Mouse (Mus musculus) induced T-regulatory cell, adult 2 months (primary cell): ENCODE data around the gene Gm5294.

Experiments used
- DNase-seq: peaks from one replicate; pipeline ENCODE4 v3.0.0-alpha.2; 2012; ENCODE audit warnings: low read depth

The Gm5294 gene

DNA sequence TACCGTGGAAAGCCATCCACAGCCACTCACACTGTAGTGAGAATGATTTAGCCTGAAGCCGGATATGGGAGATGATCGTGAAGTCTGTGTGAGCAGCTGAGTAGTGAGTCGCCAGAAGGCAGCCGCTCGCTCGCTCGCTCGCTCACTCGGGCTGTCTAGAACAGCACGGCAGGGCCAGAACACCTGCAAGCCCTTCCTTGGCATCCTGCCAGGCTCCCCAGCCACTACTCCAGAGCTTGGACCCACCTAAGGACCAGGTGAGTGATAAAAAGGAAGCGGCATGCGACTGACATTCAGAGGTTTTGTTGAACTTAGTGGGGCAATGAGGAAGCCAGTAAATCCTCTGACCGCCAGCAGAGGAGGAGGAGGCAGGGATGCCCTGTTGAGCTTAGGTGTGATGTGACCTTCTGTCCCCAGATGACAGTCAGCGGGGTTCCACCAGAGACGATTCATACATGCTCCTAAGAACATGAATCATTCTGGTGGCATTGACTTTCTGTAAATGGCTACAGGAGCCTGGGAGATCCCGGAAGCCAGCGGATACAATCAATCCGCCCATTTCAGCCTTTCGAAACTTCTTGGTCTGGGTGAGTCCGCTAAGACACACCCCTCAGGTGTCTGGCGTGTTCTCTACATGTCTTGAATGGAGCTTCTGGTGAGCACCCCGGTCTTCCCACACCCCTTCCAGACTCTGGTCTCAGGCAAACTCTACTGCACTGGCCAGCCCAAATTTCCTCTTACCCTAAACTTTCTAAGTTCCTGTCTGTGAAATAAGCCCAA, 30.0 kb downstream of the Gm5294 start:
- no peak for DNase-seq

DNA sequence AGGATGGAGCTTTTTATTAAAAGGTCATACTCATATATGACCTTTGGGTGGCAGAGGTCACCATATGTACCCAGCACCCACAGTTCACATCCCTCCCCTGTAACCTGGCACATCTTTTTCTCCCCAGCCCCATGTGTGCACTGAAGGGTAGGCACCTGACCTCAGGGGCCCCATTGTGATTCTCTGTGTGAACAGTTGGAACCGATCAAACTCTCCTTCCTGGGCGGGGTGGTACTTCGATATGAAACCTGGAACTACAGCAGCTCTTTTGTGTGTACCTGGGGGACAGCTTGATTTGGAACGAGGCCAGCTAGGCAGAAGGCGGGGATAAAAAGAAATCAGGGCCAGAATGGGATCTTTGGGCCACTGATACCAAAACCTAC, 30.6 kb downstream of the Gm5294 start:
- DNase-seq: no peak

DNA sequence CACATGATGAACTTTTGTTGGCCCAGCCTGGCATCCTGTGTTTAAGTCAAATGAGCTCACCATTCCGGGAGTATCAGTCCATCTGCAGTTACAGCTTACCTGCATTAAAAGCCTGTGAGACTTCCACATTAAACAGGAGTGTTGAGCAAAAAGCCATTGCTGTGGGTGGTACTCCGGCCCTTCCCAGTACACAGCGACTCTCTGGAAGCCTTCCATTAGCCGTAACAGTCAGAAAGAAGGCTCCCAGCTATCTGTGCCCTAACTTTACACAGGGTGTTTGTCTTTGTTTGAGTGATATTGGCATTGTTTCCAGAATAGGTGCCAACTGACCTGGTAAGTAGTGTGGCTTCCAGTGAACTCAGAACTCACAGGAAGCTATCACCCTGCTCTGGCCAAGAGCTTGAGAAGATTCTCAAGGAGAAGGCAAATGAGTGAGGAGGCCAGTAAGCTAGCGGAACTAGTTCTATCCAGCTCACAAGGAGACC, 31.5 kb downstream of the Gm5294 start:
- DNase-seq: no peak

DNA sequence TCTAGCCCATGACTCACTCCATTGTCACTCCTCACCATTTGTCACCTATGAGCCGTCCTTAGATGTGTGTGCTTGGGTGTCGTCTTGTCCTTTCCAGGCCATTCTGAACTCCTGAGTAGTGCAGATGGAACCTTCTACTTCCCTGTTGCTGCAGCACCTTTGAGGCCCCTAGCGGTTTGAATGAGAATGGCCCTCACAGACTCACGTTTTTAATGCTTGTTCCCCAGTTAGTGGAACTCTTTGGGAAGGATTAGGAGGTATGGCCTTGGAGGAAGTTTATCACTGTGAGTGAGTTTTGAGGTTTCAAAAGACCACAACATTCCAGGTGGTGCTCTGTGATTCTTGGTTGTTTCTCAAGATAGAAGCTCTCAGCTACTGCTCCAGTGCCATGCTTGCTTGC, 32.3 kb downstream of the Gm5294 start:
- no peak for DNase-seq

DNA sequence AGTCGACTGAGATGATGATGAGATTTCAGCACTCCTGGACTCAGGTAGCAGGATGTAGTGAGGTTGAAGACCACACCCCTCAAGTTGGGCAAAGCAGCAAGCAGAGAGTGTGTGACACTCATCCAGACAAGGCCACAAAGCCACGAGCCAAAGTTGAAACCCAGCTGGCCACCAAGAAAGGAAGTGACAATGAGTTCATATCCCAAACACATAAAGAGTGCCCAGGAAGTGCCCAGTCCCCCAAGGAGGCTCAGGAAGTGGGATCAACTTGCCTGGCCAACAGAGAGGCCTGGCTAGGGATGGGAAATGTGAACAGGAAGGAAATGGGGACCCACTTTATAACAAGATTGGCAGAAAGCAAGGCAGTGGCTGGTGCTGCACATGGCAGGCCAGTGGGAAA, 33.5 kb downstream of the Gm5294 start:
- peak; percentile 9 for DNase-seq

DNA sequence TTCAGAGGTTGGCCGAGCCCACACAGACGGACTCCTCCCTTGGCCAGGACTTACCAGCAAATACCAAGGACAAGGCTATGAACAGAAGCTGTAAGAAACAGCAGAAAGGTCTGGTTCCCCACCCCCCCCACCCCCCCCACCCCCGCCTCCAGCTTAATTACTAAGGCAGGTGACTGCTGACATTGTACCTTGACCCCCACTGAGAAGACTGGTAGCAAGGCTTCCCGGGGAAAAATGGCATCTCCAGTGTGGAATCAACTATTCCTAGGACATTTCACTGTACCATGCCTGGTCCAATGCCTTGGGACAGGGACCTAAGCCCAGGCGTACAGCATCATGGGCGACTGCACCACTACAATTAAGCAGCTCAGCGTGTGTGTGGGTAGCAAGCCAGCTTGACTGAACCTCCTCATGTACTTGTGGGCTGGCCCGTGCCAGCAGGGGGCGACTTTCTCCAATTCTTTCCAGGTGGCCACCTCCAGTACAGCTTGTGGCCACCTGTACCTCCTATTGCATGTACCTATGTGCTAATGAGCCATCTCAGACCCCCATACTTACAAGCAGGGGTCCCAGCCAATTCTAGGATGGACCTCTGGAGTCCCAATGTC, 37.2 kb downstream of the Gm5294 start:
- DNase-seq: peak; percentile 48

DNA sequence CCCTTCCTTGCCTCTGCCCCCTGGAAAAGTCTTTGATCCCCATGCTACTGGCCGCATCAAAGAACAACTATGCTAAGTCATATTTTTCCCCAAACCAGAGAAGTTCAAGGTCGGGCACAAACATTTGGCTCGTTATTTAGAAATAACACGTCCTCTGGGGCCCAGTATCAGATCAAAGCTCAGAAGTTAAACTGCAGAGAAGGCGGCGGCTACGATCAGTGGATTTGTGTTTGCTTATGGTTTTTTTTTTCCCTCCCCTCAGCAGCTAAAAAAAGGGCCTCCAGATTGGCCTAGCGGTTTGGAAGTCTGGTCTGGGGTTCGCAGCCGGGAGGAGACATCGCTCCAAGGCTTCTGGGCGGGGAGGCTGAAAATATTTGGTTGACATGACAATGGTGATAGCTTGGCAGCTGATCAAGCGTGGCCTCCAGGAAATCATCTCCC, 38.0 kb downstream of the Gm5294 start:
- no peak for DNase-seq

DNA sequence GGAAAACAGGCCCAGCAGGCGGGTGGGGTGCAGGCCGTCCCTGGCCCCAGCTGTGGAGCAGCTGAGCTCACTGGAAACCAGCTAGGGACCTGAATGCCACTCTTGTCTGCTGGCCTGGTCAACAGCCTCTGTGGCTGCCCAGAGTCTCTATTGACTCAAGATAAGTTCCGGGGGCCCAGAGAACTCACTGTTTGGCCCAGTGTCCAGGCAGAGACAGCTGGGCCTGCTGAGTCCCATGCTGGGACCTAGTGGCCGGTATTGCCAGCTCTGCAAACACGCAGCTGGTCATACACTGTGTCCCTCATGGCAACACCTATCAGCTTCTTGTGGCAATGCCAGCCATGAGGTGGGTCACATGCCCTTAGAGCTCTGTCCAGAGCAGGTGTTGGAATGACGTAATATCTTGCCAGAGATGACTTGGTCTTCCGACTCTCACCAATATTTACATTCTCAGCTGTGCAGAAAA, 43.8 kb downstream of the Gm5294 start:
- DNase-seq: no peak

DNA sequence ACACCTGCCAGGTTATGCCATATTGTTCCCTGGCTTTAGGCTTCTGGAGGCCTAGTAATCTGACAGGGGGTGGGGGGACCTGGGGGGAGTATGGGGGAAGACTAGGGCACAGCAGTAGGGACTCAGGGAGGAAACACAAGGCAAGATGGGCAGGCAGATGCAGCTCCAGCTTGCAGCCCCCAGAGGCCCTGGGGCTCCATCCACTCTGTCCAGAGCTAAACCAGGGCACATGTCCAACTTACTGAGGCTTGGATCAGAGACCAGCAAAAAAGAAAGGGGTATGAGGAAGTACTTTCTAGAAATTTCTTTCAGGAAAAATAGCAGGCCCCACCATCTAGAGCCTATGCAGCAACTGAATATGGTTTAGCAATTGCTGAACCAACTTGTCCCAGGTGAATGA, 44.3 kb downstream of the Gm5294 start:
- DNase-seq: no peak

DNA sequence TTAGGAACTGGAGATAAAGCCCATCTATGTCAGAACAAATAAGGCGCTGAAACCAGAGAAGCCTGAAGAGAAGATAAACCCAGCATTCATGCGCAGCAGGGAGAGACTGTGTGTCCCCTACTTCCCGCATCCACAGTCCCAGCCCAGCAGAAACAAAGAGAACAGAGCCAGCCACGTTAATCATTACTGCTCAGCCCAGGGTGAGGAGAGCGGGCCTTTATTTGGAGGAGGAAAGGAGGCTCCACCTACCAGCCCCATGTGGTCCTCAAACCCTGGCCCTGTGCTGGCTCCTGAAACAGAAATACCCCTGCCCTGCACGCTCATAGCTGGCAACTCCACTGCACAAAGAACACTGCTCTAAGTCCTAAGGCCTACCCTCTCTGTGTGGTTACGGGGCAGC, 45.0 kb downstream of the Gm5294 start:
- no peak for DNase-seq

DNA sequence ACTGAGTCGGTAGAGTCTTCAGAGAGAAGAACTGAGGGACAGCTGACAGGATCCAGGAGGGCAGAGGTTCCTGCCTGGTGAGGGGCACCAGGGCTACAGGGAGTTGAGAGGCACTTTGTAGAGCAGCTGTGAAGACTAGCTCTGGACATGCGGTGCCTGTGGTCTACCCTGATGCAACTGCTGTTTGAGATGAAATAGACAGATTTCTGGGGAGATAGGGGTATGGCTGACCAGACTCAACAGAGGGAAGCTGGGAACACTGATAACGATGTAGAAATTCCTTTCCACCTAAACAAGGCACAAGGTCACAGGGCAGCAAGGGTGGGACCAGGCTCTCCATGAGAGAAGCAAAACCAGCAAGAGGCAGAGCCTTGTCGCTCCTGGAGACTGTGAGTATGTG, 45.8 kb downstream of the Gm5294 start:
- no peak for DNase-seq
